Mouse (Mus musculus): Measurements from ENCODE around the gene Ell.

DNA sequence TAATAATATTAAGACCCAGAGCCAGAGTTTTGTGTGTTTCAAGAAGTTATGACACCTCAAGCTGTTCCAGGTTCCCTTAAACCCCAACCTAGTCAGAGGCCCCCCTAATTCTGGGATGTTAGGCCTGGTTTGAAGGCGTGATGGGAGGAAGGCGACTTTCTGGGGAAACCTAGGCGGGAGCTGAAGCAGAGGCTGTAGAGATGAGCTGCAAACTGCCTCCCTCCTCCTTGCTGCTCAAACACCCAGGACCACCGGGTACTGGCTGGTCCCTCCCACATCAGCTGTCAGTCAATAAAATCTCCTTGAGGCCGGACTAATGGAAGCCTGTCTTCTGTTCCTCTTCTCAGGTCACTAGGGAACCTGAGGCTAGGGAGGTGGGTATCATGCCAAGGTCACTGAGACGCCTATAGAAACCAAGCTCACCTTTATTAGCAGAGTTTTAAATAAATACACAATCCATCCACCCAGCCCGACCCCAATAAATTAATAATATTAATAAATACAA is 89.8 kb downstream of the Ell start:
- TF ChIP-seq CTCF (IDR thresholded peaks at IDR 0.05; ENCODE audit: low read depth) (no peak), EP300 (IDR thresholded peaks at IDR 0.05; ENCODE audit: low read depth) (no peak)

Measured in liver, postnatal 0 days (tissue).